Mouse (Mus musculus) ES-Bruce4 (cell line): ENCODE measurements around the gene Arl4c. TPM values are rescaled to one million over a fixed set of nuclear protein-coding genes. Genes with fewer than 3 reads are reported as not detected.

ENCODE experiments used
- H3K27ac ChIP-seq: 2 replicates; pipeline ENCODE4 v1.5.1; 2012; ENCODE audit warnings: low read length, inconsistent platforms; ENCODE audit not compliant: insufficient read depth
- H3K27me3 ChIP-seq: 2 replicates; pipeline ENCODE4 v1.6.1; 2012; ENCODE audit warnings: mild to moderate bottlenecking, low read length, inconsistent platforms; ENCODE audit not compliant: control insufficient read depth, poor library complexity, insufficient read depth, severe bottlenecking
- H3K36me3 ChIP-seq: 2 replicates; pipeline ENCODE4 v1.6.1; 2012; ENCODE audit warnings: inconsistent platforms, mild to moderate bottlenecking, low read length, moderate library complexity; ENCODE audit not compliant: control insufficient read depth, poor library complexity, insufficient read depth, severe bottlenecking
- H3K4me1 ChIP-seq: one replicate; pipeline ENCODE4 v1.8.1; 2011; ENCODE audit warnings: low read length; ENCODE audit not compliant: control insufficient read depth, insufficient read depth
- H3K4me3 ChIP-seq: 2 replicates; pipeline ENCODE4 v1.5.1; 2011; ENCODE audit warnings: low read depth, mild to moderate bottlenecking, low read length
- H3K9ac ChIP-seq: 2 replicates; pipeline ENCODE4 v1.6.1; 2012; ENCODE audit warnings: low read depth, mild to moderate bottlenecking, inconsistent platforms; ENCODE audit not compliant: poor library complexity, severe bottlenecking
- H3K9me3 ChIP-seq: replicated peaks from 2 replicates; pipeline ENCODE4 v1.6.1; 2012; ENCODE audit warnings: mild to moderate bottlenecking, low read length, inconsistent platforms; ENCODE audit not compliant: control insufficient read depth, poor library complexity, insufficient read depth, severe bottlenecking
- CTCF ChIP-seq: IDR thresholded peaks from one replicate; pipeline ENCODE4 v1.8.1; 2011; ENCODE audit warnings: low read depth, low read length
- EP300 ChIP-seq: IDR thresholded peaks from 2 replicates; pipeline ENCODE4 v1.6.1; 2011; ENCODE audit warnings: low read depth, low read length; ENCODE audit not compliant: insufficient read depth
- POLR2A ChIP-seq: IDR thresholded peaks from one replicate; pipeline ENCODE4 v1.8.1; 2011; ENCODE audit warnings: low read length; ENCODE audit not compliant: insufficient read depth
- polyA plus RNA-seq: library from polyadenylated mRNA; stranded (reverse); fragments of >200 nt; gene quantifications from 2 replicates; pipeline ENCODE4 v1.2.4, GENCODE M21; 2011; ENCODE audit warnings: low read depth; ENCODE audit not compliant: missing spikeins, insufficient read depth, insufficient read length

The Arl4c gene
- polyA plus RNA-seq = 106 and 108 TPM in 2 replicates

GRCm38 (mm10) chr1:88701870-88702661 is at the start of gene Arl4c:
Arl4c (minus strand) TSS chr1:88702221.
- Histone ChIP-seq H3K36me3 (no peaks in the 10 kb centered on the region), H3K4me3 (peak within 1 kb of the TSS; percentile 92), H3K27ac (no peak within 1 kb of the TSS), H3K27me3 (no peaks in the 10 kb centered on the region), H3K9ac (peak within 1 kb of the TSS; percentile 83), H3K4me1 (peaks cover 1% of the 10 kb centered on the region), H3K9me3 (no peaks in the 10 kb centered on the region)
- no peak for TF ChIP-seq EP300
- TF ChIP-seq POLR2A = no peak
- TF ChIP-seq CTCF = no peak

GRCm38 (mm10) chr1:88751332-88751731 is 49.3 kb upstream of the Arl4c start:
- Histone ChIP-seq H3K4me3 (no peak overlapping the region), H3K9ac (no peak overlapping the region), H3K4me1 (peaks cover 2% of the 10 kb centered on the region), H3K9me3 (peaks cover 13% of the 10 kb centered on the region), H3K27ac (no peak overlapping the region), H3K36me3 (no peaks in the 10 kb centered on the region), H3K27me3 (no peaks in the 10 kb centered on the region)
- TF ChIP-seq CTCF = no peak
- no peak for TF ChIP-seq EP300
- TF ChIP-seq POLR2A = no peak

DNA sequence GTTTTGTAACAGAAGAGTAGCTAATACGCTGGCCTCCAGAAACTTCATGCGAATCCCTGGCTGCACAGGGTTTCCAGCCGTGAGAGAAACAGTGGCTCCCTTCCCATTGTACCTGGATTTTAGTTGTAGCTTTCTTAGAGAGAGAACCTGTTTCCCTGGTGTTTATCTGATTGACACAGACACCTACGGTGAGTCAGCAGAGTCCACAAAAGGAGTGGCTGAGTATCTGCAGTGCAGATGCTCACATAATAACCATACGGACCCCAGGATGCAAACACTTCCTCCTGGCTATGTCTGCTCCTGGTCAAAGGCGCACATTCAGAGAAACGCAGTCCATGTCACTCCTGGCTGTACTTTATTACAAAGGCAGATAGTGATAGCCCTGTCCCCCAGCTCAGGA is 48.6 kb upstream of the Arl4c start:
- Histone ChIP-seq H3K9me3 (peaks cover 8% of the 10 kb centered on the region), H3K9ac (0 out of 2 replicates have a peak overlapping the region, but pooled peaks have one; percentile 10), H3K4me3 (0 out of 2 replicates have a peak overlapping the region, but pooled peaks have one; percentile 38), H3K27me3 (no peaks in the 10 kb centered on the region), H3K27ac (no peak overlapping the region), H3K36me3 (no peaks in the 10 kb centered on the region), H3K4me1 (peaks cover 2% of the 10 kb centered on the region)
- TF ChIP-seq CTCF (no peak), EP300 (no peak), POLR2A (no peak)

DNA sequence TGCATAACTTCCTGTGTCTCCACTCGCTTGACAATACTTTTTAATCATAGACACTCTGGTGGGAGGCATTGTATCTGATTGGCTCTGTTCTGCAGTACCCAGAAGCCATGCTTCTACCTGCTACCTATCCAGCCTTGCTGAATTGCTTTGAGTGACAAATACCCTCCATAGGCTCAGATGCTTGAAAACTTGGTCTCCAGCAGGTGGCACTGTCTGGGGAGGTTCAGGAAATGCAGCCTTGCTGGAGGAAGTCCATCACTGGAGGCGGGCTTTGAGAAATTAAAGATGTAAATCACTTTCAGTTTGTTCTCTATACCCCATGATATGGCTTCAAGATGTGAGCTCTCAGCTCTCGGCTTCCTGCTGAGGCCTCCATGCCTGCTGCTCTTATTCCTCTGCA is 48.1 kb upstream of the Arl4c start:
- Histone ChIP-seq H3K4me3 (peak overlapping the region; percentile 38; the same call in 1 of the 2 replicates), H3K27me3 (no peaks in the 10 kb centered on the region), H3K9ac (0 out of 2 replicates have a peak overlapping the region, but pooled peaks have one; percentile 10), H3K27ac (no peak overlapping the region), H3K9me3 (peaks cover 5% of the 10 kb centered on the region; the same call in 1 of the 2 replicates), H3K36me3 (no peaks in the 10 kb centered on the region), H3K4me1 (peaks cover 2% of the 10 kb centered on the region)
- TF ChIP-seq POLR2A (no peak), EP300 (no peak), CTCF (peak; percentile 66)

DNA sequence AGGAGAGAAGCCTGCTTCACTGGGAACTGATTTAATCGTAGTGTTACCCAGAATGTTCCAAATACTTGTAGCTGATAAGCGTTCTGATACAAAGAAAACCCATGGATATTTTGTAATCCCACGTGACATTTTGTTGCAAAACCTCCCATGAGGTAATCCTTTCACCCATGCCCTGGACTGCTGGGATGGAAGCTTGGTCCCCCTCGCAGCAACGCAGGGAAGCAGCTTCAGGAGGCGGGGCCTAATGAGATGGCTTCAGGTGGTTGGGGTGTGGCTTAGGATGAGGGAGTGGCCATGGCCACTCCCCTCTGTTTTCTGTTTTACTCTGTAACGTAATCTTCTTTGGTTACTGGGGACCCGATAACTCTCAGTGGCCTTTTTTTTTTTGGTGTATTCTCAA is 47.1 kb upstream of the Arl4c start:
- no peak overlapping the region for H3K4me3 ChIP-seq
- H3K27ac ChIP-seq = no peak overlapping the region
- H3K9ac ChIP-seq = no peak overlapping the region
- peaks cover 2% of the 10 kb centered on the region for H3K4me1 ChIP-seq
- no peaks in the 10 kb centered on the region for H3K36me3 ChIP-seq
- TF ChIP-seq CTCF = no peak
- no peak for TF ChIP-seq EP300
- no peaks in the 10 kb centered on the region for H3K27me3 ChIP-seq
- H3K9me3 ChIP-seq = no peaks in the 10 kb centered on the region

GRCm38 (mm10) chr1:88745256-88745655 is 43.2 kb upstream of the Arl4c start:
- Histone ChIP-seq H3K4me1 (no peaks in the 10 kb centered on the region), H3K9me3 (no peaks in the 10 kb centered on the region), H3K9ac (no peak overlapping the region), H3K27me3 (no peaks in the 10 kb centered on the region), H3K4me3 (no peak overlapping the region), H3K27ac (no peak overlapping the region), H3K36me3 (no peaks in the 10 kb centered on the region)
- TF ChIP-seq EP300 = no peak
- peak; percentile 93 for TF ChIP-seq CTCF
- TF ChIP-seq POLR2A = no peak
